Mouse (Mus musculus) limb, embryonic 12.5 days (tissue): Measurements from ENCODE around the gene Rnaseh2b. TPM values are rescaled to one million over a fixed set of nuclear protein-coding genes. Genes with fewer than 3 reads are reported as not detected.

Experiments used
- ATAC-seq: fragments of 200-750 bp; cut with Nextera tagmentation; 2 replicates; pipeline ENCODE4 v1.8.0; 2017; ENCODE audit warnings: low read depth, moderate TSS enrichment; ENCODE audit not compliant: insufficient number of reproducible peaks, insufficient read depth, low FRiP score, low TSS enrichment
- H3K27ac ChIP-seq: fragments of 300-500 bp; sonication (generic); 2 replicates; pipeline ENCODE4 v1.5.1; 2016; ENCODE audit warnings: mild to moderate bottlenecking, moderate library complexity
- H3K27me3 ChIP-seq: fragments of 300-500 bp; sonication (generic); 2 replicates; pipeline ENCODE4 v1.6.1; 2016; ENCODE audit warnings: mild to moderate bottlenecking, moderate library complexity
- H3K36me3 ChIP-seq: fragments of 300-500 bp; sonication (generic); 2 replicates; pipeline ENCODE4 v1.6.1; 2016; ENCODE audit warnings: mild to moderate bottlenecking, moderate library complexity
- H3K4me1 ChIP-seq: fragments of 300-500 bp; sonication (generic); replicated peaks from 2 replicates; pipeline ENCODE4 v1.6.1; 2016
- H3K4me2 ChIP-seq: fragments of 300-500 bp; sonication (generic); 2 replicates; pipeline ENCODE4 v1.6.1; 2016; ENCODE audit warnings: mild to moderate bottlenecking, moderate library complexity
- H3K4me3 ChIP-seq: fragments of 300-500 bp; sonication (generic); replicated peaks from 2 replicates; pipeline ENCODE4 v1.5.1; 2016; ENCODE audit warnings: mild to moderate bottlenecking
- H3K9ac ChIP-seq: fragments of 300-500 bp; sonication (generic); replicated peaks from 2 replicates; pipeline ENCODE4 v1.6.1; 2016; ENCODE audit warnings: mild to moderate bottlenecking, moderate library complexity
- H3K9me3 ChIP-seq: fragments of 300-500 bp; sonication (generic); 2 replicates; pipeline ENCODE4 v1.6.1; 2016; ENCODE audit warnings: mild to moderate bottlenecking, moderate library complexity
- WGBS: fragments of 180-500 bp; shearing (Covaris S2); methylation state at CpG from one replicate; pipeline ENCODE4 v1.1.7; 2016; 5-methylcytosine and 5-hydroxymethylcytosine counted together
- polyA plus RNA-seq: library from polyadenylated mRNA; unstranded; fragments of >200 nt; fragmentation: Nextera tagmentation; extraction: Ambion mirVana; gene quantifications from 2 replicates; pipeline ENCODE4 v1.2.1, GENCODE M21; 2016

Gene Rnaseh2b
- polyA plus RNA-seq, 1 experiment from 2014 or later, result 64.5 TPM

- no peak overlapping the region for H3K27ac ChIP-seq
- H3K4me2 ChIP-seq, result no peak overlapping the region
- H3K36me3 ChIP-seq, result 0 out of 2 replicates have a peak, but pooled peaks cover 3% of the 10 kb centered on the region
- no peak for ATAC-seq
- no peaks in the 10 kb centered on the region for H3K27me3 ChIP-seq
- no peaks in the 10 kb centered on the region for H3K9me3 ChIP-seq
- 0 out of 2 replicates have a peak, but pooled peaks cover 5% of the 10 kb centered on the region for H3K4me1 ChIP-seq
- H3K4me3 ChIP-seq, result no peak overlapping the region
- 67% methylated on average over 1 of the region's 1 CpGs for WGBS
- no peak overlapping the region; the same call in 1 of the 2 replicates for H3K9ac ChIP-seq
Observed at GRCm38 (mm10) chr14:62339196-62339595, 46.8 kb downstream of the Rnaseh2b start.

GRCm38 (mm10) chr14:62341887-62342642 lies 49.7 kb downstream of the Rnaseh2b start:
- WGBS, result 61% methylated on average over 8 of the region's 8 CpGs
- Histone ChIP-seq H3K4me3 (no peak overlapping the region), H3K27ac (no peak overlapping the region), H3K9me3 (no peaks in the 10 kb centered on the region), H3K4me1 (peaks cover 6% of the 10 kb centered on the region; the same call in 1 of the 2 replicates), H3K36me3 (0 out of 2 replicates have a peak, but pooled peaks cover 3% of the 10 kb centered on the region), H3K9ac (no peak overlapping the region), H3K27me3 (no peaks in the 10 kb centered on the region), H3K4me2 (no peak overlapping the region)
- no peak for ATAC-seq

- WGBS, result 76% methylated on average over 10 of the region's 10 CpGs
- Histone ChIP-seq H3K4me1 (peaks cover 13% of the 10 kb centered on the region; the same call in 1 of the 2 replicates), H3K4me3 (no peak overlapping the region), H3K9ac (no peak overlapping the region), H3K27ac (no peak overlapping the region), H3K9me3 (no peaks in the 10 kb centered on the region), H3K27me3 (no peaks in the 10 kb centered on the region), H3K4me2 (no peak overlapping the region), H3K36me3 (0 out of 2 replicates have a peak, but pooled peaks cover 3% of the 10 kb centered on the region)
- ATAC-seq, result no peak
Observed at GRCm38 (mm10) chr14:62342643-62343144, 50.3 kb downstream of the Rnaseh2b start.

GRCm38 (mm10) chr14:62346570-62346969 lies 54.2 kb downstream of the Rnaseh2b start:
- H3K4me1 ChIP-seq, result peaks cover 29% of the 10 kb centered on the region
- whole genome bisulfite sequencing, result 82% methylated on average over 11 of the region's 11 CpGs

GRCm38 (mm10) chr14:62347103-62347502 lies 54.7 kb downstream of the Rnaseh2b start:
- no peaks in the 10 kb centered on the region for H3K9me3 ChIP-seq
- no peak overlapping the region for H3K9ac ChIP-seq
- H3K4me2 ChIP-seq, result no peak overlapping the region
- H3K4me1 ChIP-seq, result peaks cover 29% of the 10 kb centered on the region
- H3K27me3 ChIP-seq, result no peaks in the 10 kb centered on the region
- no peak overlapping the region for H3K4me3 ChIP-seq
- no peak for ATAC-seq
- 82% methylated on average over 7 of the region's 7 CpGs for WGBS
- H3K27ac ChIP-seq, result no peak overlapping the region
- H3K36me3 ChIP-seq, result 0 out of 2 replicates have a peak, but pooled peaks cover 3% of the 10 kb centered on the region

More at GRCm38 (mm10) chr14:62346570-62346969, 54.2 kb downstream of the Rnaseh2b start:
- Histone ChIP-seq H3K4me2 (no peak overlapping the region), H3K27ac (0 out of 2 replicates have a peak overlapping the region, but pooled peaks have one; percentile 23), H3K36me3 (no peaks in the 10 kb centered on the region), H3K4me3 (no peak overlapping the region), H3K9ac (no peak overlapping the region), H3K27me3 (no peaks in the 10 kb centered on the region), H3K9me3 (no peaks in the 10 kb centered on the region)
- no peak for ATAC-seq

- ATAC-seq, result peak; percentile 59; the same call in 1 of the 2 replicates
- no peak overlapping the region for H3K9ac ChIP-seq
- no peaks in the 10 kb centered on the region for H3K27me3 ChIP-seq
- H3K27ac ChIP-seq, result peak overlapping the region; percentile 54; the same call in 1 of the 2 replicates
- no peak overlapping the region for H3K4me2 ChIP-seq
- WGBS, result 50% methylated on average over 5 of the region's 5 CpGs
- peaks cover 12% of the 10 kb centered on the region; the same call in 1 of the 2 replicates for H3K36me3 ChIP-seq
- no peak overlapping the region for H3K4me3 ChIP-seq
- H3K9me3 ChIP-seq, result no peaks in the 10 kb centered on the region
- peaks cover 29% of the 10 kb centered on the region for H3K4me1 ChIP-seq
Observed at GRCm38 (mm10) chr14:62349786-62350185, 57.4 kb downstream of the Rnaseh2b start.

- Histone ChIP-seq H3K4me1 (peaks cover 29% of the 10 kb centered on the region), H3K27me3 (no peaks in the 10 kb centered on the region), H3K9ac (no peak overlapping the region), H3K4me2 (no peak overlapping the region), H3K9me3 (no peaks in the 10 kb centered on the region), H3K4me3 (no peak overlapping the region), H3K36me3 (peaks cover 12% of the 10 kb centered on the region; the same call in 1 of the 2 replicates), H3K27ac (no peak overlapping the region)
- ATAC-seq, result no peak
- 65% methylated on average over 4 of the region's 4 CpGs for WGBS
Observed at GRCm38 (mm10) chr14:62350186-62350585, 57.8 kb downstream of the Rnaseh2b start.

GRCm38 (mm10) chr14:62350890-62351289 lies 58.5 kb downstream of the Rnaseh2b start:
- no peak overlapping the region for H3K9ac ChIP-seq
- WGBS, result 92% methylated on average over 3 of the region's 3 CpGs
- H3K27me3 ChIP-seq, result no peaks in the 10 kb centered on the region
- no peak for ATAC-seq
- H3K27ac ChIP-seq, result no peak overlapping the region
- H3K4me1 ChIP-seq, result peaks cover 29% of the 10 kb centered on the region
- no peak overlapping the region for H3K4me2 ChIP-seq
- no peak overlapping the region for H3K4me3 ChIP-seq
- peaks cover 12% of the 10 kb centered on the region; the same call in 1 of the 2 replicates for H3K36me3 ChIP-seq
- H3K9me3 ChIP-seq, result no peaks in the 10 kb centered on the region

- peaks cover 14% of the 10 kb centered on the region for H3K4me1 ChIP-seq
Observed at GRCm38 (mm10) chr14:62353372-62353771, 61.0 kb downstream of the Rnaseh2b start.

GRCm38 (mm10) chr14:62353793-62354192 lies 61.4 kb downstream of the Rnaseh2b start:
- no peaks in the 10 kb centered on the region for H3K27me3 ChIP-seq
- no peak overlapping the region for H3K4me2 ChIP-seq
- ATAC-seq, result no peak
- no peaks in the 10 kb centered on the region for H3K9me3 ChIP-seq
- H3K4me1 ChIP-seq, result peaks cover 14% of the 10 kb centered on the region
- peaks cover 12% of the 10 kb centered on the region; the same call in 1 of the 2 replicates for H3K36me3 ChIP-seq
- no peak overlapping the region for H3K9ac ChIP-seq
- H3K4me3 ChIP-seq, result no peak overlapping the region
- no peak overlapping the region for H3K27ac ChIP-seq
- WGBS, result 92% methylated on average over 5 of the region's 5 CpGs

More at GRCm38 (mm10) chr14:62353372-62353771, 61.0 kb downstream of the Rnaseh2b start:
- Histone ChIP-seq H3K4me2 (no peak overlapping the region), H3K27ac (no peak overlapping the region), H3K4me3 (no peak overlapping the region), H3K27me3 (no peaks in the 10 kb centered on the region), H3K36me3 (peaks cover 12% of the 10 kb centered on the region; the same call in 1 of the 2 replicates), H3K9ac (no peak overlapping the region), H3K9me3 (no peaks in the 10 kb centered on the region)
- ATAC-seq, result no peak
- WGBS, result 90% methylated on average over 9 of the region's 9 CpGs

- H3K4me1 ChIP-seq, result peaks cover 7% of the 10 kb centered on the region; the same call in 1 of the 2 replicates
- H3K36me3 ChIP-seq, result peaks cover 12% of the 10 kb centered on the region; the same call in 1 of the 2 replicates
- no peak overlapping the region for H3K27ac ChIP-seq
- no peak for ATAC-seq
- H3K4me2 ChIP-seq, result no peak overlapping the region
- no peaks in the 10 kb centered on the region for H3K9me3 ChIP-seq
- H3K9ac ChIP-seq, result no peak overlapping the region
- no peak overlapping the region for H3K4me3 ChIP-seq
- H3K27me3 ChIP-seq, result no peaks in the 10 kb centered on the region
- 76% methylated on average over 7 of the region's 7 CpGs for WGBS
Observed at GRCm38 (mm10) chr14:62355201-62355600, 62.8 kb downstream of the Rnaseh2b start.
